Mouse (Mus musculus) kidney, embryonic 14.5 days (tissue): ENCODE data around the gene Tut7. TPM values are rescaled to one million over a fixed set of nuclear protein-coding genes. Genes with fewer than 3 reads are reported as not detected.
"Not testable (repeated sequence)": the region's sequence is repeated elsewhere in the genome, so short reads cannot be mapped to it uniquely, and the experiment has no call there.

Experiments used
- ATAC-seq: fragments of 200-750 bp; cut with Nextera tagmentation; 2 replicates; pipeline ENCODE4 v1.8.0; 2017; ENCODE audit warnings: moderate number of reproducible peaks, mild to moderate bottlenecking, moderate TSS enrichment, moderate library complexity; ENCODE audit not compliant: low FRiP score, low TSS enrichment
- H3K27ac ChIP-seq: fragments of 300-500 bp; sonication (generic); 2 replicates; pipeline ENCODE4 v1.5.1; 2014; ENCODE audit warnings: low read depth, mild to moderate bottlenecking, low read length, moderate library complexity, mixed read lengths
- H3K27me3 ChIP-seq: fragments of 300-500 bp; sonication (generic); 2 replicates; pipeline ENCODE4 v1.6.1; 2014; ENCODE audit warnings: mild to moderate bottlenecking, low read length; ENCODE audit not compliant: control insufficient read depth, insufficient read depth
- H3K36me3 ChIP-seq: fragments of 300-500 bp; sonication (generic); 2 replicates; pipeline ENCODE4 v1.6.1; 2014; ENCODE audit warnings: low read length, mixed read lengths; ENCODE audit not compliant: control insufficient read depth, insufficient read depth
- H3K4me1 ChIP-seq: fragments of 300-500 bp; sonication (generic); 2 replicates; pipeline ENCODE4 v1.6.1; 2014; ENCODE audit warnings: low read length, mixed read lengths; ENCODE audit not compliant: control insufficient read depth, insufficient read depth
- H3K4me2 ChIP-seq: fragments of 300-500 bp; sonication (generic); replicated peaks from 2 replicates; pipeline ENCODE4 v1.6.1; 2014; ENCODE audit warnings: low read depth, mild to moderate bottlenecking, low read length
- H3K4me3 ChIP-seq: fragments of 300-500 bp; sonication (generic); 2 replicates; pipeline ENCODE4 v1.5.1; 2014; ENCODE audit warnings: mild to moderate bottlenecking, low read length
- H3K9ac ChIP-seq: fragments of 300-500 bp; sonication (generic); 2 replicates; pipeline ENCODE4 v1.6.1; 2014; ENCODE audit warnings: low read depth, mild to moderate bottlenecking, low read length, moderate library complexity
- H3K9me3 ChIP-seq: fragments of 300-500 bp; sonication (generic); 2 replicates; pipeline ENCODE4 v1.6.1; 2016; ENCODE audit warnings: low read length; ENCODE audit not compliant: control insufficient read depth
- WGBS: fragments of 180-500 bp; shearing (Covaris S2); extraction: QIAGEN DNeasy Blood & Tissue Kit; methylation state at CpG from one replicate; pipeline ENCODE4 v1.1.7; 2014; 5-methylcytosine and 5-hydroxymethylcytosine counted together
- polyA plus RNA-seq: library from polyadenylated mRNA; unstranded; fragments of >200 nt; fragmentation: Nextera tagmentation; extraction: Ambion mirVana; gene quantifications from 2 replicates; pipeline ENCODE4 v1.2.1, GENCODE M21; 2014

The Tut7 gene
- polyA plus RNA-seq, 1 experiment from 2014 or later: 43.9 TPM

DNA sequence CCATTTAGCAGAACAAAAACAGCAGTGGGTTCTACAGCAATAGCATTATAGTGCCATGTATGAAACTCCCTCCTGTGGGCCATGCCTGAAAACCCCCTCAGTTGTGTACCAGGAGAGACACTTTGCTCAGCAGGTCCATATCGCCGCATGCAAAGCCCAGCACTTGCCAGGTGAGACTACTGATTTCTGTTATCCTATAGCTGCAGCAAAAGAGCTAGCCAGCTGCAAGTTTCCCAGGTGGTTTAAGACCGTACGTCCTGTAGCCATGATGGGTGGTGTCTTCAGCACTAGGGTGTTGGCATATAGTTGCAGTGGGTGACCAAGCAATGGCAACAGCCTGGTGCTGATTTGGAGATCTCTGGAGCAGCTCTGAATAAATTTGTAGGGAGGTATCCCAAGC, 83.5 kb downstream of the Tut7 start:
- Histone ChIP-seq H3K9me3 (no peaks in the 10 kb centered on the region), H3K4me2 (no peak overlapping the region), H3K4me3 (no peak overlapping the region), H3K27ac (no peak overlapping the region), H3K27me3 (no peaks in the 10 kb centered on the region), H3K4me1 (no peaks in the 10 kb centered on the region), H3K36me3 (no peaks in the 10 kb centered on the region), H3K9ac (no peak overlapping the region)
- no peak for ATAC-seq
- WGBS: 90% methylated on average over 4 of the region's 4 CpGs

DNA sequence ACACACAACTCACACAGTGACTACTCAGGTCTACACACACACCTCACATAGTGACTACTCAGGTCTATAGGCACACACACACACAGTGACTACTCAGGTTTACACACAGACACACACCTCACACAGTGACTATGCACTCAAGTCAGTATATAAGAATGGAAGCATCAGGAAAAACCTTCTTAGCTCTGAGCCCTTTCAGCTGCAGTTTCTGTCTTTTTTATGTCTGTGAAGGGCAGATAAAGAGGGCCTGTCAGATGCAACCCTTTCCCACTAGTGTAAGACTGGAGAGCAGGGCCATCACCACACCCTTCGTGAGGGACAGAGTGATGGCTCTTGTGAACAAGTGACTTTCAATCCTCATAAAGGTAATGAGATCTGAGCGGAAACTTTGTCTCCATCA, 84.5 kb downstream of the Tut7 start:
- WGBS: 79% methylated on average over 2 of the region's 2 CpGs
- Histone ChIP-seq H3K36me3 (no peaks in the 10 kb centered on the region), H3K4me2 (no peak overlapping the region), H3K27me3 (no peaks in the 10 kb centered on the region), H3K4me1 (no peaks in the 10 kb centered on the region), H3K9me3 (no peaks in the 10 kb centered on the region), H3K9ac (no peak overlapping the region), H3K4me3 (no peak overlapping the region), H3K27ac (no peak overlapping the region)
- ATAC-seq: no peak

DNA sequence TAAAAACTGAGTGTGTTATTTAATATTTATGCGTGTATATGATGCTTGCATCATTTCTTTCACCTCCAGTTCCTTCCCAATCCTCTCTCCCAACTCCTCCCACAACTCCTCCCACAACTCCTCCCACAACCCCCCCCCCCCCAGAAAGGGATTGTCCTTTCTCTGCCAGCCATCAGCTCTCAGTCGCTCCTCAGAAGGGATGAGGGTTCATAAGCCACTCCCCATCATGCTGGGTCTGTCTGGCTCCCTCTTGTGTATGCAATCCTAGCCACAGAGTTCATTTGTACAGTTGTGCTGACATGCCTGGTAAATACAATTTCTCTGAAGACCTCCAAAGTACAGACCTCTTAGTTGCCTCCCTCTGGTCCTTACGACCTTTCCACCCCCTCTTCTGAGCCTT, 87.8 kb downstream of the Tut7 start:
- Histone ChIP-seq H3K4me1 (no peaks in the 10 kb centered on the region), H3K9me3 (no peaks in the 10 kb centered on the region), H3K4me3 (no peak overlapping the region), H3K9ac (no peak overlapping the region), H3K4me2 (no peak overlapping the region), H3K27me3 (no peaks in the 10 kb centered on the region), H3K27ac (no peak overlapping the region), H3K36me3 (no peaks in the 10 kb centered on the region)
- ATAC-seq: 0 out of 2 replicates have a peak, but pooled peaks have one; percentile 37
- 28% methylated on average over 3 of the region's 3 CpGs for WGBS

DNA sequence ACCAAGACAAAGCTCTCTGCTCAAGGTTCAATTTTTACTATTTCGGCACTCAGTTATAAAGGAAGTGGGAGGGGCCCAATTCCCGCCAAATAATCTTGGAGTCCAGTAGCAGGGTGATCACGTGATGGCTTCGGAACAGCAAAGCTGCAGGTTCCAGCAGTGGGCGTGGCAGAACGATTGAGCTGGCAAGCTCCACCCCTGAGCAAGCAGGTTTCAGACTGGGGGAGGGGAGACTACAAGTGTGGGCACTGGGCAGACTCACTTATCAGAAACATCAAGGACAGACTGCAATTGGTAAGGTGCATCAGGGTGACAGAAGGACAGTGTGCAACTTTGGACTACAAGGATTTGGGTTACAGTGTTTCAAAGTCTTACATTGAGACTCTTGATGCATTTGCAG, 88.6 kb downstream of the Tut7 start:
- H3K27ac ChIP-seq, H3K4me2 ChIP-seq, H3K9ac ChIP-seq, H3K36me3 ChIP-seq, H3K27me3 ChIP-seq, H3K9me3 ChIP-seq, H3K4me1 ChIP-seq, ATAC-seq, H3K4me3 ChIP-seq: not testable (repeated sequence)
- 27% methylated on average over 6 of the region's 6 CpGs for WGBS

DNA sequence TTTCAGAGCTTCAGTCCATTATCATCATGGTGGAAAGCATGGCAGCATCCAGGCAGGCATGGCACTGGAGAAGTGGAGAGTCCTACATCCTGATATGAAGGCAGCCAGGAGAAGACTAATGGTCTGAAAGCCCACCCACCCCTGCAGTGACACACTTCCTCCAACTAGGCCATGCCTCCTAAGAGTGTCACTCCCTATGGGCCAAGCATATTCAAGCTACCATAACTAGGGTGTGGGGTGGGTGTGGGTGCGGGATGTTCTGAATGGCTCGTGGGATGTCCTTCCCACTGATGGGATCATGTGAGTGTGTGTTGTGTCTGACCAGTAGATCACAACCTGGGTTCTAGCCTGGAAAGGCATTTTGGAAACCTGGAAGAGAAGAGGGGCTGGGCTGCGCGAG, 89.0 kb downstream of the Tut7 start:
- Histone ChIP-seq H3K27me3 (no peaks in the 10 kb centered on the region), H3K4me3 (no peak overlapping the region), H3K9ac (no peak overlapping the region), H3K4me1 (no peaks in the 10 kb centered on the region), H3K4me2 (no peak overlapping the region), H3K27ac (no peak overlapping the region), H3K36me3 (no peaks in the 10 kb centered on the region), H3K9me3 (no peaks in the 10 kb centered on the region)
- no peak for ATAC-seq
- WGBS: 82% methylated on average over 2 of the region's 4 CpGs

DNA sequence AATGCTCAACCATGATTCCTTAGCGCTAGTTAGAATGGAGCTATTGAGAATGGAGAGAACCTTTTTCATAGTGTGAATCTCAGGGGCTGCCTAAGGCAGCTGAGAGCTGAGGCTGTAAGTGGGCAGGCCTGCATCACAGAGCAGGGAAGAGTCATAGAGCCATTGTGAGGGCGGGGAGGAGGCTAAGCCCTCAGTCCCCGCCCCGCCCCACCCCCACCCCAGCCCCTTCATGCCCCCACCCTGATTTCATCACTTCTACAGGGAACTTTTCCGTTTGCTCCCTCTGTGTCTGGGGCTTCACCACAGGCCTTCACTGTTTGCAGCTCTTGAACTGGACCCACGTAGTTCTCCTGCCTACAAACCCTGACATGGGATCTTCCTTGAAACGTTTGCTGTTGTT, 91.3 kb downstream of the Tut7 start, which contains the start of gene Spata31d1d:
Gene Spata31d1d (minus strand): TSS at position 101 of the 400 bp plus-strand sequence.
- 45% methylated on average over 7 of the region's 7 CpGs for WGBS
- ATAC-seq: no peak
- no peaks in the 10 kb centered on the region for H3K9me3 ChIP-seq

DNA sequence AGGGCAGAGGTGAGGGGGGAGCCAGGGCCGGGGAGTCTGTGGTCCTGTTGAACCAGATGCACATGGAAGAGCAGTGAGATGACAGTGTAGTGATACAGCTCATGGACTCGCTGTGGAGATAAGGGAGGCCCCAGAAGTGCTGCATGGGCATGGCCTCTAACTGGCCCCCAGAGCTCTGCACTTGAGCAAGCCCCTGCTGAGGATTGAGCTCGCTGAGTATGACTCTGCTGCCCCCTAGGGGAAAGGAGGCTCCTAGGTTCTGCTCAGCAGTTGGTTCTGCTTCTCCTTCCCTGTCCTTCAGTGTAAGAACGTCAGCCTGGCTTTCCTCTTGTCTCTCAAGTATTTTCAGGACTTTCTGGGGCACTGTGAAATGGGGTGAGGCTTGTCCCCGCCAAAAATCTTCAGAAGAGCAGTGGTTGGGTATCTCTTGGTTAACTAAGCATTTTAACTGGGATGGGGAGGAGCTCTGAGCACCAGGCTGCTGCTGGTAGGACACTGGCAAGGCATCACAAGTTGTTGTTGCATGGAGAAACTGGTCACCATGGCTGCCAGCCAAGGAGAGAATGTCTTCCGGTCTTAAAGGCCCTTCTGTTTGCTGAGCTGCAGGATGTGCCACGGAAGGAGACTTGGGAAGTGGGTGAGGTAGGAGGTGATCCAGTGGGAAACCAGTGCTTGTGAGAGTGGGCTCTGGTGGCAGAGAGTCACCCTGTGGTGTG, 94.4 kb downstream of the Tut7 start:
- ATAC-seq: peak; percentile 90
- Histone ChIP-seq H3K4me2 (no peak overlapping the region), H3K4me3 (no peak overlapping the region), H3K27ac (no peak overlapping the region), H3K9me3 (no peaks in the 10 kb centered on the region), H3K9ac (no peak overlapping the region), H3K27me3 (no peaks in the 10 kb centered on the region), H3K36me3 (no peaks in the 10 kb centered on the region), H3K4me1 (no peaks in the 10 kb centered on the region)
- 29% methylated on average over 7 of the region's 7 CpGs for WGBS

More for the DNA sequence above, 91.3 kb downstream of the Tut7 start, which contains the start of gene Spata31d1d:
- H3K4me1 ChIP-seq: no peaks in the 10 kb centered on the region
- H3K27me3 ChIP-seq: no peaks in the 10 kb centered on the region
- H3K4me2 ChIP-seq: no peak within 1 kb of the TSS
- no peak within 1 kb of the TSS for H3K4me3 ChIP-seq
- H3K36me3 ChIP-seq: no peaks in the 10 kb centered on the region
- no peak within 1 kb of the TSS for H3K9ac ChIP-seq
- H3K27ac ChIP-seq: no peak within 1 kb of the TSS

DNA sequence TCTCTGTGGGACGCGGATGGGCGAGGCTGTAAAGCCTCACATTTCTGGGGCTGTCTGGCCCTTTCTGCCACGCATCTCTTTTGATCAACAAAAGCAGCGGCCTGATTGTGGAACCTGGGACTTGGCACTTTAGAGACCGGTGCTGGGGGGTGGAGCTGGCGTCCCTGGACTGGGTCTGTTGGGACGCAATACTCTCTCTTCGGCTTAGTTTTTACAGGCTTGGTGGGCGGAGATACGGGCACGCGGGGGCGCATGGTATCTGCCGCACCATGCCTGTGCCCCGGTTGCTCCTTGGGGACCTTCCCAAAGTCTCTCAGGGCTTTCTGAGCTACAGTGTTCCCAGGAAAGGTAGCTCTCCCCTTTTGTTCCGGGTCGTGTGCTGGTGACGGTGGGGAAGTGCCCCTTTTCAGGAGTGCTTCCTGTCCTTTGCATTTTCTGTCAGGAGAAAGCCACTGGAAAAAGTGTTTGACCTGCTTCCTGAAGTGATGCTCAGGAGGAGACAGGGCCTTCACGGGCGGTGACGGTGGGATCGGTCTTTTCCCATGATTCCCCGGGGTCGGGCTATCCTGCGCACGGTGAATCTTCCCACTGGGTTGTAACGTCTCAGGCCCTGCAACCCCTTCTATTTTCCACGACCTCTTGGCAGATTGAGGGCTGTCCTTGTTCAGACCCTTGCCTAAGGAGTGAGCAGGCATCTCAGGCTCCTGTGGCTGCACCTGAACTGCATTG, 96.6 kb downstream of the Tut7 start:
- peak overlapping the region; percentile 23; the same call in 1 of the 2 replicates for H3K9ac ChIP-seq
- H3K4me3 ChIP-seq: peak overlapping the region; percentile 9
- no peaks in the 10 kb centered on the region for H3K27me3 ChIP-seq

DNA sequence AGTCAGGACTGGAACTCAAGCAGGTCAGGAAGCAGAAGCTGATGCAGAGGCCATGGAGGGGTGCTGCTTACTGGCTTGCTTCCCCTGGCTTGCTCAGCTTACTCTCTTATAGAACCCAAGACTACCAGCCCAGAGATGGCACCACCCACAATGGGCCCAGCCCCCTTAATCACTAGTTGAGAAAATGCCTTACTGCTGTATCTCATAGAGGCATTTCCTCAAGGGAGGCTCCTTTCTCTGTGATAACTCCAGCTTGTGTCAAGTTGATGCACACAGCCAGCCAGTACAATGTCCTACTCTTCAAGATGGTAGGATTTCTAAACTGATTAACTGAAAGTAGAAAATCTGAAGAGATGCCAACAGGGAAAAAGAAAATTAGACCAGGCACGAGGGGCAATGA, 100.9 kb downstream of the Tut7 start:
- ATAC-seq, H3K4me3 ChIP-seq, H3K27me3 ChIP-seq, H3K4me1 ChIP-seq, H3K9me3 ChIP-seq, H3K4me2 ChIP-seq, H3K9ac ChIP-seq, H3K36me3 ChIP-seq, H3K27ac ChIP-seq: not testable (repeated sequence)
- WGBS: 86% methylated on average over 1 of the region's 1 CpGs

More for the DNA sequence above, 96.6 kb downstream of the Tut7 start:
- H3K36me3 ChIP-seq: no peaks in the 10 kb centered on the region
- H3K4me2 ChIP-seq: peak overlapping the region; percentile 42
- WGBS: 26% methylated on average over 29 of the region's 29 CpGs
- H3K27ac ChIP-seq: no peak overlapping the region
- H3K4me1 ChIP-seq: no peaks in the 10 kb centered on the region
- ATAC-seq: no peak
- H3K9me3 ChIP-seq: no peaks in the 10 kb centered on the region
